Mouse (Mus musculus) bone marrow macrophage, adult 2 months (primary cell): ENCODE results near the gene Disc1.

Experiments
- CTCF ChIP-seq: IDR thresholded peaks from 2 replicates; pipeline ENCODE4 v1.5.1; 2012; ENCODE audit warnings: low read depth, mild to moderate bottlenecking, low read length, moderate library complexity
- POLR2A ChIP-seq: IDR thresholded peaks from 2 replicates; pipeline ENCODE4 v1.6.1; 2012; ENCODE audit warnings: mild to moderate bottlenecking, low read depth, low read length, borderline replicate concordance

DNA sequence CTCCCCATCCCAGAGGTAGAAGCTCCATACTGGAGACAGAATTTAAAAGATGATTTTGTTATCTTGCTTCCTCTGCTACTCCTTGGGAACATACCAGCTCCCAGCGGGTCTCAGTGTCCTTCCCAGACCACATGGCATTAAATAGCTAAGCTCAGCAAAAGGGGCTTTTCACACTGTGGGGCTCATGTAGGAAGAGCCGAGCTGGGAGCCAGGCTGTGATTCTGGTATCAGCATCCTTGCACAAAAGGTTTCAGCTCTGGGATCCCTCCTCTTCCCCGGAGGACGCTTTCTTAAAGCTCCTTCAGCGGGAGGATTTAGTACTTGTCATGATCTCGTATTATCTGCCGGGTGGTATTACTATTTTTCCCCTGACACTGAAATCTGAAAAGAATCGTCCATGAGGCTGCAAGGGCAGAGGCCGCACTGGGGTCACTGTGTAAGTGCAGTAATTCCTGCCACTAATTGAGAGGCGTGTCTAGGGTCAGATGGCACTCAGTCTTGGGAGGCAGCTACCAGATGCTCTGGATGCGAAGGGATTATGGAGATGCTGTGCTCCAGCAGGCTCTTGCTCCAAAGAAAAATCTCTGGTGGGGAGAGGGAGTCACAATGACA is 223.2 kb downstream of the Disc1 start:
- no peak for TF ChIP-seq POLR2A
- TF ChIP-seq CTCF = no peak
